Mouse (Mus musculus) embryonic facial prominence, embryonic 11.5 days (tissue): ENCODE measurements around the gene Cped1. TPM values are rescaled to one million over a fixed set of nuclear protein-coding genes. Genes with fewer than 3 reads are reported as not detected.
A peak's percentile ranks its signal among the peaks of the same experiment; 100 is the strongest.

Source experiments
- ATAC-seq: fragments of 200-750 bp; cut with Nextera tagmentation; replicated peaks from 2 replicates; pipeline ENCODE4 v1.8.0; 2017; ENCODE audit warnings: low read depth; ENCODE audit not compliant: insufficient number of reproducible peaks, low FRiP score, low TSS enrichment
- DNase-seq: peaks from one replicate; pipeline ENCODE4 v3.0.0-alpha.2; 2015; ENCODE audit warnings: low spot score
- H3K27ac ChIP-seq: fragments of 300-500 bp; sonication (generic); replicated peaks from 2 replicates; pipeline ENCODE4 v1.5.1; 2014; ENCODE audit warnings: mild to moderate bottlenecking, low read depth, low read length, control low read depth
- H3K27me3 ChIP-seq: fragments of 300-500 bp; sonication (generic); 2 replicates; pipeline ENCODE4 v1.6.1; 2014; ENCODE audit warnings: mild to moderate bottlenecking, low read length, moderate library complexity, mixed read lengths; ENCODE audit not compliant: control insufficient read depth, insufficient read depth
- H3K36me3 ChIP-seq: fragments of 300-500 bp; sonication (generic); replicated peaks from 2 replicates; pipeline ENCODE4 v1.6.1; 2014; ENCODE audit warnings: low read depth, mild to moderate bottlenecking, low read length, moderate library complexity, mixed read lengths; ENCODE audit not compliant: control insufficient read depth, insufficient read depth
- H3K4me1 ChIP-seq: fragments of 300-500 bp; sonication (generic); 2 replicates; pipeline ENCODE4 v1.6.1; 2014; ENCODE audit warnings: low read length, mixed read lengths; ENCODE audit not compliant: control insufficient read depth, insufficient read depth
- H3K4me2 ChIP-seq: fragments of 300-500 bp; sonication (generic); 2 replicates; pipeline ENCODE4 v1.6.1; 2014; ENCODE audit warnings: low read depth, mild to moderate bottlenecking, control low read depth, low read length, moderate library complexity
- H3K4me3 ChIP-seq: fragments of 300-500 bp; sonication (generic); 2 replicates; pipeline ENCODE4 v1.5.1; 2014; ENCODE audit warnings: low read depth, low read length, control low read depth
- H3K9ac ChIP-seq: fragments of 300-500 bp; sonication (generic); replicated peaks from 2 replicates; pipeline ENCODE4 v1.6.1; 2014; ENCODE audit warnings: mild to moderate bottlenecking, control low read depth, low read length
- H3K9me3 ChIP-seq: fragments of 300-500 bp; sonication (generic); replicated peaks from 2 replicates; pipeline ENCODE4 v1.6.1; 2016; ENCODE audit warnings: mild to moderate bottlenecking, low read length, inconsistent platforms, mixed read lengths; ENCODE audit not compliant: control insufficient read depth
- WGBS: fragments of 180-500 bp; shearing (Covaris S2); extraction: QIAGEN DNeasy Blood & Tissue Kit; methylation state at CpG from one replicate; pipeline ENCODE4 v1.1.7; 2014; 5-methylcytosine and 5-hydroxymethylcytosine counted together
- polyA plus RNA-seq: library from polyadenylated mRNA; unstranded; fragments of >200 nt; fragmentation: Nextera tagmentation; extraction: Ambion mirVana; gene quantifications from 2 replicates; pipeline ENCODE4 v1.2.1, GENCODE M21; 2014

The Cped1 gene
- polyA plus RNA-seq, 1 experiment from 2014 or later: 40.2 TPM

DNA sequence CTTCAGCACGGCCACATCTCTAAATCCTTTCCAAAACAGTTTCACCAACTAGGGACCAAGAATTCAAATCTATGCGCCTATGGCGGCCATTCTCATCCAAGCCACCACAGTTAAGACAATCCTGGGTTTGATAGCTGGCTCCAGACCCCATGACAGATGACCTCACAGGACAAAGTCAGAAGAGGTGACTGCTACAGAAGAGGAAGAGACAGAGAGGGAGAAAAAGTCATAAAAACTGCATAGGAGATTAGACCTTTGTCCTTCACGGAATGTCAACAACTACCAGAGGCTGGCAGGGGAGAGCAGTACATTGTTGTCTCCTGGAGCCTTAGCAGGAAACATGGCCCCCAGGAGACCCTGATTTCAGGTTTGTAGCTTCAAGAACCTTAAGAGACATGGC, 117.0 kb downstream of the Cped1 start:
- H3K27me3 ChIP-seq: no peaks in the 10 kb centered on the region
- no peak for DNase-seq

DNA sequence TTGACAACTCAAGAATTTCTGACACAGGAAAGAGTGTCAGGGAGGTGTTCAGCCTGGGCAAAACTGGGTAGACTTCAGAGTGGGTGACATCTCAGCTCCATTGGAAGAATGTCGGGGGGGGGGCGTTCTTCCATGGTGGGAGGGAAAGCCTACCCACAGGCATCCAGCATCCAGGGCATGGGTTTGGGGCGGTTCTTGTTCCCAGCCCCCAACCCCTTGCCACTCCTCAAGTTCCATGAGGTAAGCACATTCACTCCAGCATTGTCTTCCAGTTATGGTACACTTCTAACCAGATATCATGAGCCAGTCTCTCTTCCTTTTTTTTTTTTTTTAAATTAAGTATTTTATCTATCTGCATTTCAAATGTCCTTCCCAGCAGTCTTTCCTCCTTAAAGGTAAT, 118.0 kb downstream of the Cped1 start:
- no peak overlapping the region for H3K4me3 ChIP-seq
- no peak overlapping the region for H3K4me2 ChIP-seq
- H3K9ac ChIP-seq: no peak overlapping the region
- no peak for DNase-seq
- no peaks in the 10 kb centered on the region for H3K4me1 ChIP-seq
- WGBS: 78% methylated on average over 3 of the region's 3 CpGs
- no peaks in the 10 kb centered on the region for H3K27me3 ChIP-seq
- H3K36me3 ChIP-seq: no peaks in the 10 kb centered on the region
- no peak overlapping the region for H3K27ac ChIP-seq
- ATAC-seq: no peak
- H3K9me3 ChIP-seq: no peaks in the 10 kb centered on the region

More for the DNA sequence above, 117.0 kb downstream of the Cped1 start:
- Histone ChIP-seq H3K4me2 (no peak overlapping the region), H3K36me3 (no peaks in the 10 kb centered on the region), H3K27ac (no peak overlapping the region), H3K4me3 (no peak overlapping the region), H3K9me3 (no peaks in the 10 kb centered on the region), H3K9ac (no peak overlapping the region), H3K4me1 (no peaks in the 10 kb centered on the region)
- WGBS: 86% methylated on average over 4 of the region's 4 CpGs
- ATAC-seq: no peak

DNA sequence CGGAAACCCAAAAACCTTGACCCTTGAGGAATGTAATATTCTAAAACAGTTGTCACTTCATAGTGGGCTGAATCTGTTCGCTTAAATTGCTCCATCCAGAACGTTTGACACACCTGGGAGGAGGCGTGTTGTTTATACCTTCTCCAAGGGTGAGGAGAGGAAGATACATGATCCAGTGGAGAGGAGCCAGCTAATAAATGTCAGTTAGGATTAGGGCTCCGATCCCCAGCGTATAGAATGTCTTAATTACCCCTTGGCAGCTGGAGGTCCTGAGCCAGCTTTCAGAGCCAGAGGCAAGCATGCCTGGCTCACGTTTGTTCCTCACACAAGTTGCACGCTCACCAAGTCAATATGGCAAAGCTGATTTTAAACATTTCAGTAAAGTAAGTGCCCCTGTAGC, 118.5 kb downstream of the Cped1 start:
- Histone ChIP-seq H3K9ac (no peak overlapping the region), H3K36me3 (no peaks in the 10 kb centered on the region), H3K27me3 (no peaks in the 10 kb centered on the region), H3K4me2 (no peak overlapping the region), H3K27ac (no peak overlapping the region), H3K4me1 (no peaks in the 10 kb centered on the region), H3K4me3 (no peak overlapping the region), H3K9me3 (no peaks in the 10 kb centered on the region)
- WGBS: 34% methylated on average over 8 of the region's 8 CpGs
- peak; percentile 41 for DNase-seq
- ATAC-seq: 0 out of 2 replicates have a peak, but pooled peaks have one; percentile 56

DNA sequence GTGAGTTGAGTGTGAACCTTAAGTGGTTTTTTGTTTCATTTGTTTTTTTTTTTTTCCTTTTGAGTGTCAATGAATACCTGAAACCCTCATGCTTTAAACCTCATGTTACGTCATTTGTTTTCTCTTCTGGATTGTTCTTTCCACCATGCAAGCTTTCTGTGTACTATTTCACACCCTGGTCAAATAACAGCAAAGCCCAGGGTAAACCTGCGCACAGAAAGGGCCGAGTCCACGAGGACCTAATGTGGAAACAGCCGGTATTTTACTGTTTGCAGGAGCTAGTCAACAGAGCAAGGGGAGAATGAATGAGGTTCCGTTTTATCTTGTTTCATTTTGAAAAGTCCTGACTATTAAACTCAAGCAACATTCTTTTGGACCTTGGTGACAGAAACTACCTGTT, 128.4 kb downstream of the Cped1 start:
- Histone ChIP-seq H3K4me2 (no peak overlapping the region), H3K36me3 (no peaks in the 10 kb centered on the region), H3K9ac (no peak overlapping the region), H3K27ac (no peak overlapping the region), H3K27me3 (no peaks in the 10 kb centered on the region), H3K4me3 (no peak overlapping the region), H3K4me1 (no peaks in the 10 kb centered on the region), H3K9me3 (no peaks in the 10 kb centered on the region)
- no peak for DNase-seq
- ATAC-seq: no peak
- WGBS: 90% methylated on average over 6 of the region's 6 CpGs

DNA sequence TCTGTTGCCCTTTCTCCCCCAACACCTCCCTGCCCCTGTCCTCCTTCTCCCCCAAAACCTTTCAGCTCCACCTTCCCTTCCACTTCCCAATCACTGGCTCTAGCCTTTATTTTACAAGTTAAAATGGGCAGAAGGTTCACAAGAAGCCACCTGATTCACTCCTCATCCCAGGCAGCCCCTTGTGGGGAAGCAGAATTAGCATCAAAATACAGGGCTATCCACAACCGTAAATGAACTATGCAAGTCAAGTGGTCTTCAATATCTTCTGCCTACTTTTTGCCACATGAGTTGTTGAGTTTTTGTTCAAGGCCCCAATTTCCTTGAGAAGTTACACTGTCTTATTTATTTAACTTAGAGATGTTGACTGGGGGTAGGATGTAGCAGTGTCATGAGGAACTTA, 131.0 kb downstream of the Cped1 start:
- Histone ChIP-seq H3K4me1 (no peaks in the 10 kb centered on the region), H3K4me3 (no peak overlapping the region), H3K27me3 (no peaks in the 10 kb centered on the region), H3K27ac (no peak overlapping the region), H3K9me3 (no peaks in the 10 kb centered on the region), H3K36me3 (no peaks in the 10 kb centered on the region), H3K9ac (no peak overlapping the region), H3K4me2 (no peak overlapping the region)
- no peak for DNase-seq
- 88% methylated on average over 1 of the region's 1 CpGs for WGBS
- ATAC-seq: no peak

DNA sequence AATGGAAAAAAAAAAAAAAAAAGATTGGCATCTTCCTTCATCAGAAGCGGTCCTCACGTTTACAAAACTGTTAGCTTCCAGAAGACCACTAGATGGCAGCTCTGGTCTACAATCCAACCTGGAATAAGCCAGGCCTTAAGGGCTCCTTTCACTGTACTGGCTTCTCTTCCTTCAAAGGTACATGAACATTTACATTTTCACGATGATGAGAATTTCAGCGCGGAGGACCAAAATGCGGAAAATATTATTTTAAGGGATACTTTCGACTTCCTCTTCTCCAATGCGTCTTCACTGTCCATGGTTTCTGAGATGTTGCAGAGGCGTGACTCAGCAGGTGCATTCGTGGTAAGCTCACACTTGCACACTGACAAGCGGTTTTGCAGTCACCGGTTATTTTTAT, 136.4 kb downstream of the Cped1 start:
- DNase-seq (peak; percentile 83), ATAC-seq (no peak)
- Histone ChIP-seq H3K9me3 (no peaks in the 10 kb centered on the region), H3K27ac (no peak overlapping the region), H3K27me3 (no peaks in the 10 kb centered on the region), H3K4me1 (no peaks in the 10 kb centered on the region), H3K4me2 (no peak overlapping the region), H3K9ac (no peak overlapping the region), H3K4me3 (no peak overlapping the region), H3K36me3 (no peaks in the 10 kb centered on the region)
- WGBS: 42% methylated on average over 12 of the region's 12 CpGs

GRCm38 (mm10) chr6:22122693-22123092, 137.0 kb downstream of the Cped1 start:
- Histone ChIP-seq H3K27me3 (no peaks in the 10 kb centered on the region), H3K4me3 (no peak overlapping the region), H3K27ac (no peak overlapping the region), H3K4me1 (no peaks in the 10 kb centered on the region), H3K9ac (no peak overlapping the region), H3K36me3 (no peaks in the 10 kb centered on the region), H3K9me3 (no peaks in the 10 kb centered on the region), H3K4me2 (no peak overlapping the region)
- WGBS: 96% methylated on average over 1 of the region's 1 CpGs
- ATAC-seq (no peak), DNase-seq (no peak)

- WGBS: 79% methylated on average over 3 of the region's 3 CpGs
- Histone ChIP-seq H3K9me3 (no peaks in the 10 kb centered on the region), H3K27ac (no peak overlapping the region), H3K9ac (no peak overlapping the region), H3K4me1 (no peaks in the 10 kb centered on the region), H3K36me3 (no peaks in the 10 kb centered on the region), H3K4me3 (no peak overlapping the region), H3K27me3 (no peaks in the 10 kb centered on the region), H3K4me2 (no peak overlapping the region)
- no peak for DNase-seq
- no peak for ATAC-seq
These were observed 137.6 kb downstream of the Cped1 start for GRCm38 (mm10) chr6:22123332-22123731.
